Mouse (Mus musculus) hindbrain, embryonic 10.5 days (tissue): ENCODE results near the gene Nedd4. TPM values are rescaled to one million over a fixed set of nuclear protein-coding genes. Genes with fewer than 3 reads are reported as not detected.

Experiments
- DNase-seq: peaks from one replicate; pipeline ENCODE4 v3.0.0-alpha.2; 2017; ENCODE audit warnings: low spot score
- H3K27ac ChIP-seq: fragments of 300-500 bp; sonication (generic); 2 replicates; pipeline ENCODE4 v1.5.1; 2016; ENCODE audit warnings: mild to moderate bottlenecking, moderate library complexity
- H3K27me3 ChIP-seq: fragments of 300-500 bp; sonication (generic); 2 replicates; pipeline ENCODE4 v1.6.1; 2016; ENCODE audit warnings: mild to moderate bottlenecking; ENCODE audit not compliant: poor library complexity, insufficient read depth, severe bottlenecking
- H3K36me3 ChIP-seq: fragments of 300-500 bp; sonication (generic); 2 replicates; pipeline ENCODE4 v1.6.1; 2016; ENCODE audit warnings: mild to moderate bottlenecking, moderate library complexity
- H3K4me1 ChIP-seq: fragments of 300-500 bp; sonication (generic); replicated peaks from 2 replicates; pipeline ENCODE4 v1.6.1; 2016; ENCODE audit warnings: mild to moderate bottlenecking
- H3K4me3 ChIP-seq: fragments of 300-500 bp; sonication (generic); 2 replicates; pipeline ENCODE4 v1.5.1; 2016; ENCODE audit warnings: mild to moderate bottlenecking, moderate library complexity
- H3K9me3 ChIP-seq: fragments of 300-500 bp; sonication (generic); 2 replicates; pipeline ENCODE4 v1.6.1; 2016; ENCODE audit warnings: mild to moderate bottlenecking, moderate library complexity
- WGBS: fragments of 180-500 bp; shearing (Covaris S2); methylation state at CpG from one replicate; pipeline ENCODE4 v1.1.7; 2016; 5-methylcytosine and 5-hydroxymethylcytosine counted together
- polyA plus RNA-seq: library from polyadenylated mRNA; unstranded; fragments of >200 nt; fragmentation: Nextera tagmentation; extraction: Ambion mirVana; gene quantifications from 2 replicates; pipeline ENCODE4 v1.2.1, GENCODE M21; 2016

Nedd4 gene
- polyA plus RNA-seq, 1 experiment from 2014 or later: 556 TPM

DNA sequence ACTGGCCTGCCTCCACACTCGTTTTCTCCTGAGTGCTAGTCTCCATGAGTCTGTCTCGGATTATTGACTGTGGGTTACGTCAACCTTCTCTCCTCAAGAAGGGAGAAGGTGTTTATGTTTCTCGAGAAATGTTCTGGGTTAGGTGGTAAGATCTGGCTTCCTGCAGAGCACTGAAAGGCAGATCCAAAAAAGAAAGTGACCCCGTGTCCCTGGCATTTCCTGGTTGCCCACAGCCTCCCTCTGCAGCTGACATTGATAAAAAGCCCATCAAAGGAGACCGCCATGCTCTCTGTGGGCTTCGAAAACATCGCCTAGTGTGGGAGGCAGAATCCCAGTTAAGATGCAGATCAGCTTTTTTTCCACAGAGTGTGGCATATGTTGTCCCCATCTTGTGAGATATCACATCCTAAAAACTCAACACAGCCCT lies 96.6 kb downstream of the Nedd4 start:
- H3K36me3 ChIP-seq: no peaks in the 10 kb centered on the region
- no peaks in the 10 kb centered on the region for H3K27me3 ChIP-seq
- WGBS: 53% methylated on average over 8 of the region's 8 CpGs
- peak overlapping the region; percentile 16; the same call in 1 of the 2 replicates for H3K27ac ChIP-seq
- no peak overlapping the region for H3K4me3 ChIP-seq
- no peaks in the 10 kb centered on the region for H3K9me3 ChIP-seq
- peak; percentile 50 for DNase-seq
- peaks cover 36% of the 10 kb centered on the region for H3K4me1 ChIP-seq

DNA sequence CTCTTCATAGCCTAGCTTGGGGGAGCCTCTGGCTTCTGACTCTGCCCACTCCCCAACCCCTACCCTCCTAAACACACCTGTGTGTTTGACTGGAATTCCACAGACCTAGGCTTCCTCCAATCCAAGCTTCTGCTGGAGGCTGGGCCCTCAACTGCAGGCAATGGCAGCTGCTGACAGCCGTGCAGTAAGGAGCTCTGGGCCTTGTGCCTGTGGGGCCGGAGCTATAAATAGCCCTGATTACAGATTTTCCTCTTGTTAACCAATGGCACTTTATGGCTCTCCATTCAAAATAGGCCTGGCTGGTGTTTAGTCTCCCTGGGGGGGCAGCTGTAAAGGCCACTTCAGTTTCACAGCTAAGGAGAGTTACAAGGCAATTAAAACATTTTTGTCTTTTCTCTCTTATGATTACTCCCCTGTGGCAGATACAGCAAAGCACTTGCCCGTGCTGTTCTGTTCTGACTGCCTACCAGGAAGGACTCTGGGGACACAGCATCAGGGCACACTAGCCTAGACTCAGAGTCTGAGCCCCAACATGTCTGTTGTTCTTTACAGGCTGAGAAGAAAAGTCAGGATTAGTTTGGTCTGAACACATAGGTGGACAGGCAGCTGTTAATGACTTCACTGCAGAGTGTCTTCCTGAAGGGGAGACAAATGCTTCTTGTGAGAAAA lies 101.0 kb downstream of the Nedd4 start:
- Histone ChIP-seq H3K36me3 (no peaks in the 10 kb centered on the region), H3K27ac (peak overlapping the region; percentile 40), H3K4me3 (no peak overlapping the region), H3K4me1 (peaks cover 36% of the 10 kb centered on the region), H3K9me3 (no peaks in the 10 kb centered on the region), H3K27me3 (no peaks in the 10 kb centered on the region)
- 50% methylated on average over 3 of the region's 3 CpGs for WGBS
- DNase-seq: no peak

DNA sequence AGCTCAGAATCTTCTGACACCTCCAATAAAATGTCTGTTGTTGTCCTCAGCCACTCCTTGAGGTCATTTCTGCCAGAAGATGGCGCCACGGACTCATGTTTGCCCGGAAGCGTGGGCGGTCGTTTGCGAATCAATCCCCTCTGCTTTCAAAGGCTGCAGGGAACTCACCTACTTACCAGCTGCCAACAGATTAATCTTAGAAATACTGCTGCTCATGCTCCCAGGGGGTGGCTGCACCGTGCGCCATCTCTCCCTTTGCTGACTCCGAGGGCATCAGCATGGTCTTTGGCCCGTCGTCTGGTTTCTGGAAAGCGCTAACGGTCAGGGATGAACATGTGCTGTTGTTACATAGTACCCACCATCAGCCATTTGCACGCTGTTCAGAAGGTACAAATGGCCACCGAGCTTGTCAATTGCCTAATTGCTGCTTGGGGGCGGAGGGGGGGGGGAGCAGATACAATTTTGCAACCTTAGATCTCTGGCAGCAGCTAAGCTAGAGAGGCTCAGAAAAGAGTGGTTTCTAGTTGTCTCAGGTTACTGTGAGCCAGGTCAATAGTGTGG lies 104.7 kb downstream of the Nedd4 start:
- Histone ChIP-seq H3K27me3 (no peaks in the 10 kb centered on the region), H3K4me1 (peaks cover 26% of the 10 kb centered on the region), H3K27ac (peak overlapping the region; percentile 88), H3K36me3 (no peaks in the 10 kb centered on the region), H3K9me3 (no peaks in the 10 kb centered on the region), H3K4me3 (peak overlapping the region; percentile 47)
- peak; percentile 92 for DNase-seq
- WGBS: under 1% methylated on average over 17 of the region's 17 CpGs

DNA sequence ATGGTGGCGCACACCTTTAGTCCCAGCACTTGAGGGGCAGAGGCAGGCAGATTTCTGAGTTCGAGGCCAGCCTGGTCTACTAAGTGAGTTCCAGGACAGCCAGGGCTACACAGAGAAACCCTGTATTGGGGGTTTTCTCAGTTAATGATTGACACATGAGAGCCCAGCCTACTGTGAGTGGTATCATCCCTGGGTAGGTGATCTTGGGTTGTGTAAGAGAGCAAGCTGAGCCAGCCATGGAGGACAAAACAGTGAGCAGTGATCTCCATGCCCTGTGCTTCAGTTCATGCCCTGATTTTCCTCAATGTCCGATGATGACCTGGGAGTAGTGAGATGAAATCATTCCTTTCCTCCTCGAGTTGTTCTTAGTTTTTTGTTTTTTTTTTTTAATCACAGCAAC lies 112.9 kb downstream of the Nedd4 start:
- Histone ChIP-seq H3K9me3 (no peaks in the 10 kb centered on the region), H3K27ac (no peak overlapping the region), H3K36me3 (no peaks in the 10 kb centered on the region), H3K4me3 (no peak overlapping the region), H3K4me1 (peaks cover 19% of the 10 kb centered on the region), H3K27me3 (no peaks in the 10 kb centered on the region)
- no peak for DNase-seq
- WGBS: 90% methylated on average over 4 of the region's 4 CpGs

DNA sequence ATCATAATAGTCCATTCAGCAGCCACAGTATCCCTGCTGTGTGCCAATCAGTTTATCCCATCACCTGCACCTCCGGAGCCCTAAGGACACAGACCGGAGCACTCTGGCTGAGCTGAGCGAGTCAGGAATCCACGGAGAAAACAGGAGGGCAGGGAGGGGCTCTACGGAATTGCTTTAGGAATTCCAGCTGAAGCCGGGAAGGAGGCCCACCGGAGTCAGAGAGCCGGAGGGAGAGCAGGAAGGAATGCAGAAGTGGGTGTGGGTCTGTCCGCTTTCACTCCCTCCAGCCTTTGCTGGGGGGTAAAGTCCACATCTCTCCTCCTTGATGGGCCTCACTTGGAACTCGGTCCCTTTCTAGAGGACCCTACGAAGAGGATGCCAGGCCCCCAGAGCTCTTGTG lies 116.9 kb downstream of the Nedd4 start:
- no peaks in the 10 kb centered on the region for H3K36me3 ChIP-seq
- DNase-seq: no peak
- H3K4me3 ChIP-seq: no peak overlapping the region
- no peaks in the 10 kb centered on the region for H3K27me3 ChIP-seq
- H3K9me3 ChIP-seq: no peaks in the 10 kb centered on the region
- H3K27ac ChIP-seq: peak overlapping the region; percentile 50; the same call in 1 of the 2 replicates
- H3K4me1 ChIP-seq: peaks cover 40% of the 10 kb centered on the region
- 62% methylated on average over 11 of the region's 11 CpGs for WGBS

DNA sequence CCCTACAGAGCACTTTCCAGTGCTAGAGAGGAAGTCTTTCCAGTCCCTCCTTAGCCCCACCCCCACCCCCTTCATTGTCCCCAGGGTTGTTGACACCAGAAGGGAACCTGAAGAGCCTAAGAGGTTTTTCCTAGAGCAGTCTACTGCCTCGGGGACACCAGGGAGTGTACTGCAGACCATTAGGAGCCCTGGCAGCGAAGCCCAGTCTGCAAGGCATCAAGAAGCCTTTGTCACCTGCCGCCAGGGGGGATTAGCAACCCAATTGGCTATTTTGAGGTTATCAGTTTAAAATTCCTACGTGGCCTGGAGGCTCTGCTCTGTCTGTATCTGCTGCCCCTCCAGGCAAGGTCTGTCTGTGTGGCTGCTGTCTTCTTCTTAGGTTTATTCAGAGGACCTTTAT lies 117.6 kb downstream of the Nedd4 start:
- Histone ChIP-seq H3K27me3 (no peaks in the 10 kb centered on the region), H3K4me3 (no peak overlapping the region), H3K27ac (peak overlapping the region; percentile 75), H3K9me3 (no peaks in the 10 kb centered on the region), H3K4me1 (peaks cover 36% of the 10 kb centered on the region), H3K36me3 (no peaks in the 10 kb centered on the region)
- DNase-seq: peak; percentile 38
- WGBS: 8% methylated on average over 4 of the region's 4 CpGs

DNA sequence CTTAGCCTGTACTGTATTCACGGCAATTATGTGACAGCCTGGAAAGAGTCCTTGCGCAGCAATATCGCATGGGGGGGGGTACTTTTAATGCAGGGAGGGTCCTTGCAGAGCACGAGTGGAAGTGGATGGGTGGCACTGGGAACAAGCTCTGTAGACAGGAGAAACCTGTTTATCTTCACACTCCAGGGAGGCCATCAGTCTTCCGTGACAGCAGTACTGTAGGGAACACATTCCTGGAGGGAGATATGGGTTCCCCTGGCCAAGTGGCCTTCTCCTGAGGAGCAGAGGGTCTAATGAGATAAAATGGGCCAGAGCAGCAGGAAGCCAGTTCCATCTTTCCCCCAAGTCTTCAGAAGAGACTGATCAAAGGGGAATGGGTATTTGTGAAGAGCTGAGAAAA lies 118.5 kb downstream of the Nedd4 start:
- Histone ChIP-seq H3K9me3 (no peaks in the 10 kb centered on the region), H3K27ac (peak overlapping the region; percentile 75), H3K4me1 (peaks cover 36% of the 10 kb centered on the region), H3K4me3 (no peak overlapping the region), H3K27me3 (no peaks in the 10 kb centered on the region), H3K36me3 (no peaks in the 10 kb centered on the region)
- DNase-seq: no peak
- 37% methylated on average over 5 of the region's 5 CpGs for WGBS

DNA sequence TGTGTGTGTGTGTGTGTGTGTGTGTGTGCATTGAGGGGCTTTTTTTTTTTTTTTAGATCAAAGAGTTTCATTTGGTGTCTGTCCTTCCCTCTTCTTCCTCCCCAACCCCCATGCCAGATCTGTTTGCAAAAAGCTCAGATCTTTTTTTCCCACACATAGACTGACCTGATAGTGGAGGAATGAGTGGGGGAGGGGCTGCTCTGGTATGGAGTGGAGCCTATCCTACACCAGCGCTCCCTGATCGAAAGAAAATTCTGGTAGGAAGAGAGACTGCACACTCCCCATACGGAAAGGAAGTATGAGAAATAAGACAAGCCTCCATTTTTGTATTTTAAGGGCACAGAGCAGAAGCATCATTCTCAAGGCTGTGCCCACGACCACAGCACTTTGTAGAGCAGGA lies 119.3 kb downstream of the Nedd4 start:
- DNase-seq: no peak
- H3K27ac ChIP-seq: peak overlapping the region; percentile 35
- WGBS: 45% methylated on average over 4 of the region's 4 CpGs
- no peak overlapping the region for H3K4me3 ChIP-seq
- H3K36me3 ChIP-seq: no peaks in the 10 kb centered on the region
- H3K27me3 ChIP-seq: no peaks in the 10 kb centered on the region
- peaks cover 36% of the 10 kb centered on the region for H3K4me1 ChIP-seq
- no peaks in the 10 kb centered on the region for H3K9me3 ChIP-seq

DNA sequence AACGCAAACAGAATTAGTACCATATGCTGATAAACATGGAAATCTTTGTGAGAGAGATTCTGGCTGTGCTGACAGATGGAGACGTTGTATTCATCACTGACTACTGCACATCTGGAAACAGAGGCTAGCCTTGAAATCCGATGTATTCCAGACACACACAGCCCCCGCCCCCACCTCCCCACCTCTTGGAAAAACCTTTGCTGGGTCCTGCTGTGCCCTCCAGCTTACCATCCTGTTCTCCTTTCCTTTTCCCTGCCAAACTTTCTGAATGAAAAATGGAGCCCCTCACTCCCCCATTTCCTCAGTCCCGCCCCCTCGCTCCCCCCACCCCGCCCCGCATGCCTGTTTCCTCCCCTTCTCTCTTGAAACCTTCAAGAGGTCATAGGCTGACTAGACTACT lies 120.0 kb downstream of the Nedd4 start:
- WGBS: 44% methylated on average over 8 of the region's 8 CpGs
- H3K36me3 ChIP-seq: no peaks in the 10 kb centered on the region
- H3K9me3 ChIP-seq: no peaks in the 10 kb centered on the region
- no peak for DNase-seq
- no peaks in the 10 kb centered on the region for H3K27me3 ChIP-seq
- H3K27ac ChIP-seq: peak overlapping the region; percentile 35
- H3K4me3 ChIP-seq: no peak overlapping the region
- H3K4me1 ChIP-seq: peaks cover 36% of the 10 kb centered on the region

DNA sequence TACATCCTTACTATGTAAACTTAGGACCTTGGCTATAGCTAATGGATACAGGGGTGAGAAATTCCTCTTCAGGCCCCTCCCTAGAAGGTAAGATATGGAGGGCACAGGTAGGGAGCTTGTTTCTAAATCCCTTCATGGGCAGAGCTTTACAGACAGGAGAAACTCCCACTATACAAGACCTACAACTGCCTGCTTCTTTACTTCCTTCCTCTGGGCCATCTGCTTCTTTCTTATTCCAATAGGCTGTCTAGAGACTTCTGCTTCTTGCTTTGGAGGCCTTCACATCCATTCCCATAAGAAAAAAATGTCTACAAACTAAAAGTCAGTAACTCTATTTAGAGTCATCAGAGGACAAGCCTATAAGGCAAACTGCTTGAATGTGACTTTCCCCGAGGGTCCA lies 125.6 kb downstream of the Nedd4 start:
- WGBS: 81% methylated on average over 1 of the region's 1 CpGs
- Histone ChIP-seq H3K4me3 (no peak overlapping the region), H3K27me3 (no peaks in the 10 kb centered on the region), H3K36me3 (no peaks in the 10 kb centered on the region), H3K27ac (no peak overlapping the region), H3K4me1 (peaks cover 37% of the 10 kb centered on the region), H3K9me3 (no peaks in the 10 kb centered on the region)
- DNase-seq: no peak

DNA sequence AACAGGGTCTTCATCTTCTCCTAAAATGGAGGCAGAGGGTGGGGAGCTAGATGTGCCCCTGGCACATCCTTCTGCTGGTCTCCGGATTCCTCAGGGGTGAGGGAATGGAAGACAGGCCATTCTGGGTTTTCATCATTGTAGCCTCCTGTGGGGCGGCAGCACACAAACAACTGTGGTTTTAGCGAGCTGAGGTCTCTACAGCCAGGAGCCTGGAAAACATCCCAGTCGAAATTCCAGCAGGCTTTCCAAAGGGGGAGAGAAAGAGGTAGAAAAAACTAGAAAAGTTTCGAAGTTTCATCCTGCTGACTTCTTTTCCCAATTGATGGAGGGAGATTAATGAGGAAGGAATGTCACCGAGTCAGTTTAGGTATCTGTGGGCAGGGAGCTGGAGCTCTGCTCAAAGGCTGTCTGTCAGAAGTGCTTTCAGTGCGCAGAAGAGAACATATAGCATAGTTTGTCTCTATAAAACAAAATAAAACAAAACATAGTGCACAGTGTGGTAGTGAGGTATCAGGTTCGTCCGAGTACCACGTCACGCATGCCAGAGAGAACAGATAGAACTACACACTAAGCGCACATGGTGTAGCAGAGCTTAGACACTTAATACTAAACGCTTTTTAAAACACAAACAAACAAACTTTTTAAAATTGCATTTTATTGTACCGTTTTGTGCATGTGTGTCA lies 128.5 kb downstream of the Nedd4 start:
- peaks cover 38% of the 10 kb centered on the region for H3K4me1 ChIP-seq
- 0 out of 2 replicates have a peak, but pooled peaks cover 2% of the 10 kb centered on the region for H3K9me3 ChIP-seq
- peak overlapping the region; percentile 73 for H3K27ac ChIP-seq
- H3K36me3 ChIP-seq: no peaks in the 10 kb centered on the region
- WGBS: 49% methylated on average over 14 of the region's 14 CpGs
- no peak for DNase-seq
- H3K27me3 ChIP-seq: no peaks in the 10 kb centered on the region
- H3K4me3 ChIP-seq: no peak overlapping the region

DNA sequence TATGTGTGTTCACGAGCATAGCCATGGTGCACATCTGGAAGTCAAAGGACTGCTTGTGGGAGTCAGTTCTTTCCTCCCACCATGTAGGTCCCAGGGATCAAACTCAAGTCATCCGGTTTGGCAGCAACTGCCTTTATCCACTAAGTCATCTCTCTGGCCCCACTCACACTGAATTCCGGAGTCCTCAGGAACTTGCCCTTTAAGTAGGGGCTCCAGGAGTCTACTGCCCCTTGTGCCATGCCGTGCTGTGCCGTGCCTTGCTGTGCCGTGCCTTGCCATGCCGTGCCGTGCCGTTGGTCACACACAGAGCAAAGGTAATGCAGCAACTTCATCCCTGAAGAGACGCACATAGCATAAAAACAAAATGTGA lies 129.1 kb downstream of the Nedd4 start:
- DNase-seq: no peak
- Histone ChIP-seq H3K4me3 (peak overlapping the region; percentile 29), H3K36me3 (no peaks in the 10 kb centered on the region), H3K4me1 (peaks cover 38% of the 10 kb centered on the region), H3K27me3 (no peaks in the 10 kb centered on the region), H3K9me3 (0 out of 2 replicates have a peak, but pooled peaks cover 2% of the 10 kb centered on the region), H3K27ac (peak overlapping the region; percentile 73)
- WGBS: 41% methylated on average over 10 of the region's 10 CpGs

DNA sequence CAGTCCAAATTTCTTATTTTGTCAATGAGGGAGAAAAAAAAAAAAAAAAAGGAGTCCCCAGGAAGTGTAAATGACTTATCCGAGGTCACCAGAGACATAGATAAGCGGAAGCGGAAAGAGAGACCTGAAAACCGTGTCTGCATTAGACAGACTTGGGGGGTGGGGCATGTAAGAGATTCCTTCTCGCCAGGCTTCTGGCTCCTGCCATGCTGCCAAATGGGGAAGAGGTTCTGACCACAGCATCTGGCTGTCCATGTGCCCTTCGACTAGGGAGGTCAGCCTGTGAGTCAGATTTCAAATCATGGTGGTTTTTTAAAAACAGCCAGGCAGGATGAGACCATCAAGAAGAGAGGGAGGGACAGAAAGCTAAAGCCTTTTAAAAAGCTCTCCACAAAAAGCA lies 129.5 kb downstream of the Nedd4 start:
- Histone ChIP-seq H3K27me3 (no peaks in the 10 kb centered on the region), H3K4me1 (peaks cover 38% of the 10 kb centered on the region), H3K9me3 (0 out of 2 replicates have a peak, but pooled peaks cover 2% of the 10 kb centered on the region), H3K4me3 (peak overlapping the region; percentile 20), H3K36me3 (no peaks in the 10 kb centered on the region), H3K27ac (peak overlapping the region; percentile 73)
- peak; percentile 63 for DNase-seq
- 3% methylated on average over 6 of the region's 6 CpGs for WGBS
